Mouse (Mus musculus) megakaryocyte progenitor cell, adult 5-6 weeks (primary cell): ENCODE data around the gene Syt8. TPM values are rescaled to one million over a fixed set of nuclear protein-coding genes. Genes with fewer than 3 reads are reported as not detected.

Source experiments
- total RNA-seq, 2 experiments: library from RNA; stranded (forward) in 1 of 2; stranded (reverse) in 1 of 2; fragments of 157-497, 149-512 nt in 1 of 2; fragments of 200-1000 nt in 1 of 2; gene quantifications; 2 replicates each; pipeline versions ENCODE4 v1.2.3 to v1.2.4; 2015 to 2017

The Syt8 gene
- total RNA-seq, 2 experiments from 2014 or later = not detected

Other genes starting within 250 kb of the Syt8 start
- not detected in 2 replicates for gene Gm10153, start 244.5 kb upstream of the Syt8 start, total RNA-seq (2015)
- gene Gm10153, start 244.5 kb upstream of the Syt8 start, total RNA-seq (2017) = not detected in 2 replicates
- not detected in 2 replicates for gene Krtap5-3, start 233.5 kb upstream of the Syt8 start, total RNA-seq (2015)
- gene Krtap5-3, start 233.5 kb upstream of the Syt8 start, total RNA-seq (2017) = not detected in 2 replicates
- not detected in 2 replicates for gene Gm7579, start 223.0 kb upstream of the Syt8 start, total RNA-seq (2015)
- not detected in 2 replicates for gene Gm7579, start 223.0 kb upstream of the Syt8 start, total RNA-seq (2017)
- not detected in 2 replicates for gene Krtap5-5, start 204.9 kb upstream of the Syt8 start, total RNA-seq (2015)
- gene Krtap5-5, start 204.9 kb upstream of the Syt8 start, total RNA-seq (2017) = not detected in 2 replicates
- gene Gm40460, start 193.8 kb upstream of the Syt8 start, total RNA-seq (2015) = not detected in 2 replicates
- not detected in 2 replicates for gene Gm40460, start 193.8 kb upstream of the Syt8 start, total RNA-seq (2017)
- not detected in 2 replicates for gene Gm2431, start 176.5 kb upstream of the Syt8 start, total RNA-seq (2015)
- gene Gm2431, start 176.5 kb upstream of the Syt8 start, total RNA-seq (2017) = not detected in 2 replicates
- not detected in 2 replicates for gene Gm4559, start 160.5 kb upstream of the Syt8 start, total RNA-seq (2015)
- gene Gm4559, start 160.5 kb upstream of the Syt8 start, total RNA-seq (2017) = not detected in 2 replicates
- not detected in 2 replicates for gene Krtap5-1, start 137.7 kb upstream of the Syt8 start, total RNA-seq (2015)
- gene Krtap5-1, start 137.7 kb upstream of the Syt8 start, total RNA-seq (2017) = not detected in 2 replicates
- gene Krtap5-4, start 131.3 kb upstream of the Syt8 start, total RNA-seq (2015) = not detected in 2 replicates
- gene Krtap5-4, start 131.3 kb upstream of the Syt8 start, total RNA-seq (2017) = not detected in 2 replicates
- gene Ifitm10, start 61.1 kb upstream of the Syt8 start, total RNA-seq (2015) = not detected in 2 replicates
- gene Ifitm10, start 61.1 kb upstream of the Syt8 start, total RNA-seq (2017) = not detected in 2 replicates
- gene Gm49369, start 52.2 kb upstream of the Syt8 start, total RNA-seq (2015) = not detected in 2 replicates
- 25.2 and 59.0 TPM in 2 replicates for gene Gm49369, start 52.2 kb upstream of the Syt8 start, total RNA-seq (2017)
- gene Ctsd, start 46.8 kb upstream of the Syt8 start, total RNA-seq (2015) = 115 and 133 TPM in 2 replicates
- gene Ctsd, start 46.8 kb upstream of the Syt8 start, total RNA-seq (2017) = 129 and 170 TPM in 2 replicates
- 6.0 and 8.0 TPM in 2 replicates for gene Tnni2, start 7.0 kb downstream of the Syt8 start, total RNA-seq (2015)
- gene Tnni2, start 7.0 kb downstream of the Syt8 start, total RNA-seq (2017) = 2.4 and 7.7 TPM in 2 replicates
- 45.9 and 75.5 TPM in 2 replicates for gene Lsp1, start 26.0 kb downstream of the Syt8 start, total RNA-seq (2015)
- gene Lsp1, start 26.0 kb downstream of the Syt8 start, total RNA-seq (2017) = 65.5 and 67.5 TPM in 2 replicates
- gene Tnnt3, start 64.0 kb downstream of the Syt8 start, total RNA-seq (2015) = 0.20 TPM in 1 of 2 replicates, not detected in the other
- not detected in 2 replicates for gene Tnnt3, start 64.0 kb downstream of the Syt8 start, total RNA-seq (2017)
- gene Mrpl23, start 97.8 kb downstream of the Syt8 start, total RNA-seq (2015) = 10.4 and 11.8 TPM in 2 replicates
- 45.9 and 63.4 TPM in 2 replicates for gene Mrpl23, start 97.8 kb downstream of the Syt8 start, total RNA-seq (2017)
- gene Igf2, start 232.0 kb downstream of the Syt8 start, total RNA-seq (2015) = not detected in 2 replicates
- not detected in 2 replicates for gene Igf2, start 232.0 kb downstream of the Syt8 start, total RNA-seq (2017)
- not detected in 2 replicates for gene Gm49394, start 235.1 kb downstream of the Syt8 start, total RNA-seq (2015)
- gene Gm49394, start 235.1 kb downstream of the Syt8 start, total RNA-seq (2017) = not detected in 2 replicates